Mouse (Mus musculus) neural tube, embryonic 15.5 days (tissue): ENCODE measurements around the gene Fkbp4. TPM values are rescaled to one million over a fixed set of nuclear protein-coding genes. Genes with fewer than 3 reads are reported as not detected.
"Not testable (repeated sequence)": the region's sequence is repeated elsewhere in the genome, so short reads cannot be mapped to it uniquely, and the experiment has no call there.

Experiments
- ATAC-seq: fragments of 200-750 bp; cut with Nextera tagmentation; 2 replicates; pipeline ENCODE4 v1.8.0; 2017; ENCODE audit warnings: mild to moderate bottlenecking, moderate TSS enrichment, moderate library complexity; ENCODE audit not compliant: low FRiP score
- H3K27ac ChIP-seq: fragments of 300-500 bp; sonication (generic); replicated peaks from 2 replicates; pipeline ENCODE4 v1.5.1; 2015; ENCODE audit warnings: mild to moderate bottlenecking, inconsistent platforms
- H3K27me3 ChIP-seq: fragments of 300-500 bp; sonication (generic); replicated peaks from 2 replicates; pipeline ENCODE4 v1.6.1; 2015; ENCODE audit warnings: inconsistent platforms
- H3K36me3 ChIP-seq: fragments of 300-500 bp; sonication (generic); 2 replicates; pipeline ENCODE4 v1.6.1; 2015; ENCODE audit warnings: inconsistent platforms
- H3K4me1 ChIP-seq: fragments of 300-500 bp; sonication (generic); 2 replicates; pipeline ENCODE4 v1.6.1; 2015; ENCODE audit warnings: inconsistent platforms
- H3K4me2 ChIP-seq: fragments of 300-500 bp; sonication (generic); 2 replicates; pipeline ENCODE4 v1.6.1; 2015; ENCODE audit warnings: inconsistent platforms, mild to moderate bottlenecking, moderate library complexity
- H3K4me3 ChIP-seq: fragments of 300-500 bp; sonication (generic); replicated peaks from 2 replicates; pipeline ENCODE4 v1.5.1; 2015; ENCODE audit warnings: mild to moderate bottlenecking, inconsistent platforms
- H3K9ac ChIP-seq: fragments of 300-500 bp; sonication (generic); replicated peaks from 2 replicates; pipeline ENCODE4 v1.6.1; 2015; ENCODE audit warnings: mild to moderate bottlenecking, inconsistent platforms
- H3K9me3 ChIP-seq: fragments of 300-500 bp; sonication (generic); replicated peaks from 2 replicates; pipeline ENCODE4 v1.6.1; 2016; ENCODE audit warnings: inconsistent platforms
- WGBS: fragments of 180-500 bp; shearing (Covaris S2); methylation state at CpG from one replicate; pipeline ENCODE4 v1.1.7; 2015; ENCODE audit warnings: mixed read lengths; 5-methylcytosine and 5-hydroxymethylcytosine counted together
- polyA plus RNA-seq: library from polyadenylated mRNA; unstranded; fragments of >200 nt; fragmentation: Nextera tagmentation; extraction: Ambion mirVana; gene quantifications from 2 replicates; pipeline ENCODE4 v1.2.1, GENCODE M21; 2015

The Fkbp4 gene
- polyA plus RNA-seq, 1 experiment from 2014 or later: 319 TPM

- no peak for ATAC-seq
These were observed 49.3 kb downstream of the Fkbp4 start for GRCm38 (mm10) chr6:128389185-128389584.

GRCm38 (mm10) chr6:128385026-128385425 is 53.5 kb downstream of the Fkbp4 start:
- Histone ChIP-seq H3K27me3 (no peaks in the 10 kb centered on the region), H3K36me3 (no peaks in the 10 kb centered on the region), H3K9ac (no peak overlapping the region), H3K27ac (no peak overlapping the region), H3K4me2 (no peak overlapping the region), H3K4me3 (no peak overlapping the region), H3K9me3 (no peaks in the 10 kb centered on the region), H3K4me1 (no peaks in the 10 kb centered on the region)
- ATAC-seq: no peak
- 77% methylated on average over 1 of the region's 1 CpGs for whole genome bisulfite sequencing

More at GRCm38 (mm10) chr6:128389185-128389584, 49.3 kb downstream of the Fkbp4 start:
- H3K4me3 ChIP-seq: no peak overlapping the region
- H3K36me3 ChIP-seq: no peaks in the 10 kb centered on the region
- H3K27me3 ChIP-seq: no peaks in the 10 kb centered on the region
- H3K9ac ChIP-seq: no peak overlapping the region
- H3K27ac ChIP-seq: no peak overlapping the region
- no peaks in the 10 kb centered on the region for H3K4me1 ChIP-seq
- H3K9me3 ChIP-seq: no peaks in the 10 kb centered on the region
- 88% methylated on average over 1 of the region's 1 CpGs for WGBS
- no peak overlapping the region for H3K4me2 ChIP-seq

- no peaks in the 10 kb centered on the region for H3K36me3 ChIP-seq
- no peaks in the 10 kb centered on the region for H3K4me1 ChIP-seq
- WGBS: 79% methylated on average over 7 of the region's 7 CpGs
- no peak overlapping the region for H3K4me2 ChIP-seq
- no peak overlapping the region for H3K4me3 ChIP-seq
- H3K27me3 ChIP-seq: no peaks in the 10 kb centered on the region
- no peak for ATAC-seq
- no peak overlapping the region for H3K9ac ChIP-seq
- H3K27ac ChIP-seq: no peak overlapping the region
- no peaks in the 10 kb centered on the region for H3K9me3 ChIP-seq
These were observed 54.7 kb downstream of the Fkbp4 start for GRCm38 (mm10) chr6:128383752-128384151.

GRCm38 (mm10) chr6:128381254-128381653 is 57.2 kb downstream of the Fkbp4 start:
- Histone ChIP-seq H3K4me3 (no peak overlapping the region), H3K36me3 (no peaks in the 10 kb centered on the region), H3K9me3 (no peaks in the 10 kb centered on the region), H3K4me1 (no peaks in the 10 kb centered on the region), H3K4me2 (no peak overlapping the region), H3K27me3 (no peaks in the 10 kb centered on the region), H3K27ac (no peak overlapping the region), H3K9ac (no peak overlapping the region)
- ATAC-seq: no peak
- 68% methylated on average over 3 of the region's 3 CpGs for WGBS

DNA sequence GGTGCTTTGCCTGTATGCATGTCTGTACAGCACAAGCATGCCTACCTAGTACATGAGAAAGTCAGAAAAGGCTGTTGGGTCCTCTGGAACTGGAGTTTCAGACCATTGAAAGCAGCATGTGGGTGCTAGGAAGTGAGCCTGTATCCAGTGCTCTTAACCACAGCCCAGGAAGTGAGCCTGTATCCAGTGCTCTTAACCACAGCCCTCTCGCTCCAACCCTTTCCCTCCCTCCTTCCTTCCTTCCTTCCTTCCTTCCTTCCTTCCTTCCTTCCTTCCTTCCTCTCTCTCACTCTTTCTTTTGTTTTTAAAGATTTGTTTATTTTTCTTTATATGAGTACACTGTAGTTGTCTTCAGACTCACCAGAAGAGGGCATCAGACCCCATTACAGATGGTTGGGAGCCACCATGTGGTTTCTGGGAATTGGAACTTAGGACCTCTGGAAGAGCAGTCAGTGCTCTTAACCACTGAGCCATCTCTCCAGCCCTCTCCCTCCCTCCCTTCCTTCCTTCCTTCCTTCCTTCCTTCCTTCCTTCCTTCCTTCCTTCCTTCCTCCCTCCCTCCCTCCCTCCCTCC is 57.8 kb downstream of the Fkbp4 start:
- ATAC-seq, H3K4me1 ChIP-seq, H3K36me3 ChIP-seq, H3K9me3 ChIP-seq, H3K9ac ChIP-seq, H3K27ac ChIP-seq, H3K27me3 ChIP-seq, H3K4me3 ChIP-seq, H3K4me2 ChIP-seq: not testable (repeated sequence)
- 93% methylated on average over 1 of the region's 1 CpGs for WGBS

Other genes with a start within 250 kb of the Fkbp4 start
- gene Tead4, start 137.9 kb downstream of the Fkbp4 start, polyA plus RNA-seq: 0.89 and 0.93 TPM in 2 replicates
- gene Tulp3, start 82.8 kb downstream of the Fkbp4 start, polyA plus RNA-seq: 19.1 and 21.8 TPM in 2 replicates
- 72.2 and 85.9 TPM in 2 replicates for gene Rhno1, start 75.8 kb downstream of the Fkbp4 start, polyA plus RNA-seq
- gene Foxm1, start 75.7 kb downstream of the Fkbp4 start, polyA plus RNA-seq: 5.3 and 11.7 TPM in 2 replicates
- 0.33 and 0.54 TPM in 2 replicates for gene Tex52, start 63.2 kb downstream of the Fkbp4 start, polyA plus RNA-seq
- not detected in 2 replicates for gene Gm44596, start 63.2 kb downstream of the Fkbp4 start, polyA plus RNA-seq
- 12.4 and 13.0 TPM in 2 replicates for gene Nrip2, start 39.4 kb downstream of the Fkbp4 start, polyA plus RNA-seq
- 44.0 and 46.5 TPM in 2 replicates for gene Itfg2, start 13.7 kb downstream of the Fkbp4 start, polyA plus RNA-seq
- 0.09 and 0.47 TPM in 2 replicates for gene Pzp, start 88.0 kb upstream of the Fkbp4 start, polyA plus RNA-seq
- 3.5 and 4.8 TPM in 2 replicates for gene A2ml1, start 142.9 kb upstream of the Fkbp4 start, polyA plus RNA-seq
- 0.70 TPM in 1 of 2 replicates, not detected in the other for gene Klrb1a, start 184.9 kb upstream of the Fkbp4 start, polyA plus RNA-seq
- gene Clec2h, start 223.7 kb upstream of the Fkbp4 start, polyA plus RNA-seq: 0.38 TPM in 1 of 2 replicates, not detected in the other